Mouse (Mus musculus): ENCODE measurements around the gene Olfr639. TPM values are rescaled to one million over a fixed set of nuclear protein-coding genes. Genes with fewer than 3 reads are reported as not detected.
"Not testable (repeated sequence)": the region's sequence is repeated elsewhere in the genome, so short reads cannot be mapped to it uniquely, and the experiment has no call there.

Olfr639 gene
- polyA plus RNA-seq, 1 experiment from 2014 or later: 0.02 TPM

DNA sequence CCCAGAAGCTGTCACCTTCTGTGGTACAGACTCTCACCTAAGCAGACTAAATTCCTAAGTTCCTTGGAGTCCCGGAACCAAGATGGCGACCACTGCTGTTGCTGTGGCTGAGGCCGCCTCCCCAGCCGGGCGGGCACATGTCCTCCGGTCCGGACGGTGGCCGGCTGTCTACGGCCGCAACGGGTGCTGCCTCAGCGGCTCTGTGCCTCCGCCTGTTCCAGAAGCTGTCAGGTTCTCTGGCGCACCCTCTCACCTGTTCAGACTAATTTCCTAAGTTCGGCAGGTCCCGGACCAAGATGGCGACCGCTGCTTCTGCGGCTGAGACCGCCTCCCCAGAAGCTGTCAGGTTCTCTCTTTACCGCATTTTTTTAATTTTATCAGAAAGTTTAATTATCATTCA is 50.2 kb downstream of the Olfr639 start:
- not testable (repeated sequence) for DNase-seq (ENCODE audit: extremely low spot score, low spot score); H3K36me3 ChIP-seq (replicated peaks); H3K27ac ChIP-seq; H3K9me3 ChIP-seq; H3K4me1 ChIP-seq; H3K27me3 ChIP-seq (ENCODE audit: poor library complexity, severe bottlenecking); H3K4me3 ChIP-seq
- WGBS: 97% methylated on average over 22 of the region's 22 CpGs

Other genes with a start within 250 kb of the Olfr639 start
- not detected in 2 replicates for gene Olfr69, start 245.7 kb downstream of the Olfr639 start, polyA plus RNA-seq (2016; fragmentation: Nextera tagmentation; extraction: Ambion mirVana)
- not detected in 2 replicates for gene Olfr68, start 237.6 kb downstream of the Olfr639 start, polyA plus RNA-seq (2016; fragmentation: Nextera tagmentation; extraction: Ambion mirVana)
- not detected in 2 replicates for gene Olfr67, start 225.5 kb downstream of the Olfr639 start, polyA plus RNA-seq (2016; fragmentation: Nextera tagmentation; extraction: Ambion mirVana)
- gene Hbb-bt, start 203.3 kb downstream of the Olfr639 start, polyA plus RNA-seq (2016; fragmentation: Nextera tagmentation; extraction: Ambion mirVana): 183 and 303 TPM in 2 replicates
- gene Hbb-bs, start 189.2 kb downstream of the Olfr639 start, polyA plus RNA-seq (2016; fragmentation: Nextera tagmentation; extraction: Ambion mirVana): 80.0 and 102 TPM in 2 replicates
- gene Hbb-bh2, start 176.8 kb downstream of the Olfr639 start, polyA plus RNA-seq (2016; fragmentation: Nextera tagmentation; extraction: Ambion mirVana): 0.37 and 0.52 TPM in 2 replicates
- gene Hbb-bh1, start 174.1 kb downstream of the Olfr639 start, polyA plus RNA-seq (2016; fragmentation: Nextera tagmentation; extraction: Ambion mirVana): 4,104 and 5,437 TPM in 2 replicates
- 8,184 and 11,241 TPM in 2 replicates for gene Hbb-y, start 164.1 kb downstream of the Olfr639 start, polyA plus RNA-seq (2016; fragmentation: Nextera tagmentation; extraction: Ambion mirVana)
- not detected in 2 replicates for gene Olfr66, start 131.1 kb downstream of the Olfr639 start, polyA plus RNA-seq (2016; fragmentation: Nextera tagmentation; extraction: Ambion mirVana)
- gene Olfr64, start 122.8 kb downstream of the Olfr639 start, polyA plus RNA-seq (2016; fragmentation: Nextera tagmentation; extraction: Ambion mirVana): not detected in 2 replicates
- gene Olfr65, start 113.8 kb downstream of the Olfr639 start, polyA plus RNA-seq (2016; fragmentation: Nextera tagmentation; extraction: Ambion mirVana): not detected in 2 replicates
- gene Olfr631, start 88.5 kb downstream of the Olfr639 start, polyA plus RNA-seq (2016; fragmentation: Nextera tagmentation; extraction: Ambion mirVana): not detected in 2 replicates
- not detected in 2 replicates for gene Olfr632, start 83.0 kb downstream of the Olfr639 start, polyA plus RNA-seq (2016; fragmentation: Nextera tagmentation; extraction: Ambion mirVana)
- not detected in 2 replicates for gene Olfr633, start 72.9 kb downstream of the Olfr639 start, polyA plus RNA-seq (2016; fragmentation: Nextera tagmentation; extraction: Ambion mirVana)
- gene Olfr635, start 46.2 kb downstream of the Olfr639 start, polyA plus RNA-seq (2016; fragmentation: Nextera tagmentation; extraction: Ambion mirVana): 0.02 TPM in 1 of 2 replicates, not detected in the other
- gene Olfr638, start 18.6 kb downstream of the Olfr639 start, polyA plus RNA-seq (2016; fragmentation: Nextera tagmentation; extraction: Ambion mirVana): not detected in 2 replicates
- gene Olfr640, start 8.3 kb upstream of the Olfr639 start, polyA plus RNA-seq (2016; fragmentation: Nextera tagmentation; extraction: Ambion mirVana): not detected in 2 replicates
- gene Olfr641, start 18.1 kb upstream of the Olfr639 start, polyA plus RNA-seq (2016; fragmentation: Nextera tagmentation; extraction: Ambion mirVana): not detected in 2 replicates
- not detected in 2 replicates for gene Olfr642, start 35.4 kb upstream of the Olfr639 start, polyA plus RNA-seq (2016; fragmentation: Nextera tagmentation; extraction: Ambion mirVana)
- gene 4930516K23Rik, start 44.1 kb upstream of the Olfr639 start, polyA plus RNA-seq (2016; fragmentation: Nextera tagmentation; extraction: Ambion mirVana): not detected in 2 replicates
- not detected in 2 replicates for gene Olfr644, start 54.6 kb upstream of the Olfr639 start, polyA plus RNA-seq (2016; fragmentation: Nextera tagmentation; extraction: Ambion mirVana)
- not detected in 2 replicates for gene Olfr645, start 68.2 kb upstream of the Olfr639 start, polyA plus RNA-seq (2016; fragmentation: Nextera tagmentation; extraction: Ambion mirVana)
- not detected in 2 replicates for gene Olfr646, start 87.6 kb upstream of the Olfr639 start, polyA plus RNA-seq (2016; fragmentation: Nextera tagmentation; extraction: Ambion mirVana)
- not detected in 2 replicates for gene Ubqln5, start 112.5 kb upstream of the Olfr639 start, polyA plus RNA-seq (2016; fragmentation: Nextera tagmentation; extraction: Ambion mirVana)
- not detected in 2 replicates for gene Olfr643, start 120.1 kb upstream of the Olfr639 start, polyA plus RNA-seq (2016; fragmentation: Nextera tagmentation; extraction: Ambion mirVana)
- gene Ubqln3, start 126.0 kb upstream of the Olfr639 start, polyA plus RNA-seq (2016; fragmentation: Nextera tagmentation; extraction: Ambion mirVana): not detected in 2 replicates
- gene Ubqlnl, start 133.3 kb upstream of the Olfr639 start, polyA plus RNA-seq (2016; fragmentation: Nextera tagmentation; extraction: Ambion mirVana): not detected in 2 replicates
- not detected in 2 replicates for gene Olfm5, start 147.5 kb upstream of the Olfr639 start, polyA plus RNA-seq (2016; fragmentation: Nextera tagmentation; extraction: Ambion mirVana)
- 0.23 and 0.29 TPM in 2 replicates for gene Olfr648, start 166.1 kb upstream of the Olfr639 start, polyA plus RNA-seq (2016; fragmentation: Nextera tagmentation; extraction: Ambion mirVana)
- gene Olfr649, start 178.7 kb upstream of the Olfr639 start, polyA plus RNA-seq (2016; fragmentation: Nextera tagmentation; extraction: Ambion mirVana): not detected in 2 replicates
- gene Trim6, start 201.5 kb upstream of the Olfr639 start, polyA plus RNA-seq (2016; fragmentation: Nextera tagmentation; extraction: Ambion mirVana): 5.1 and 5.7 TPM in 2 replicates
- gene Trim34a, start 227.2 kb upstream of the Olfr639 start, polyA plus RNA-seq (2016; fragmentation: Nextera tagmentation; extraction: Ambion mirVana): 0.34 and 0.48 TPM in 2 replicates

All from forebrain, embryonic 10.5 days (tissue).